Mouse (Mus musculus) left cerebral cortex, postnatal 36 days (tissue): ENCODE data around the gene Krtap22-2. TPM values are rescaled to one million over a fixed set of nuclear protein-coding genes. Genes with fewer than 3 reads are reported as not detected.
"Not testable (repeated sequence)": the region's sequence is repeated elsewhere in the genome, so short reads cannot be mapped to it uniquely, and the experiment has no call there.

ENCODE experiments used
- DNase-seq, 2 experiments: peaks; one replicate each; pipeline ENCODE4 v3.0.0; 2021 to 2022; ENCODE audit warnings: low spot score in 2 of 2, mixed read lengths in 1 of 2
- intact Hi-C: fragments of 180-260 bp; cut with DNase I; formaldehyde crosslinking; loops from one replicate; pipeline ENCODE4 v1.15.1; 2025
- total RNA-seq, 2 experiments: library from RNA; stranded (reverse); gene quantifications; 2 replicates each; pipeline ENCODE4 v1.2.3; 2021

Krtap22-2 gene
- total RNA-seq, result not detected

- intact Hi-C loops, result no loop called here
Measured at GRCm38 (mm10) chr16:89010659-89011058, at the start of gene Krtap22-2. Gene Krtap22-2 (minus strand): TSS chr16:89010759.

GRCm38 (mm10) chr16:89047783-89048182, 37.2 kb upstream of the Krtap22-2 start, which contains the start of gene Krtap6-5:
Gene Krtap6-5 (minus strand): TSS chr16:89047883.
- intact Hi-C loops, result no loop called here
- DNase-seq, result no peak

More at GRCm38 (mm10) chr16:89010659-89011058, at the start of gene Krtap22-2:
- DNase-seq, result no peak

- DNase-seq, intact Hi-C loops: not testable (repeated sequence)
Measured at GRCm38 (mm10) chr16:89041372-89041771, 30.8 kb upstream of the Krtap22-2 start, which contains the start of gene Gm10228. Gene Gm10228 (minus strand): TSS chr16:89041472.

GRCm38 (mm10) chr16:89031399-89031798, 20.8 kb upstream of the Krtap22-2 start, which contains the start of gene Krtap6-1:
Gene Krtap6-1 (plus strand): TSS chr16:89031699.
- DNase-seq, intact Hi-C loops: not testable (repeated sequence)

- intact Hi-C loops, DNase-seq: not testable (repeated sequence)
Measured at GRCm38 (mm10) chr16:89014984-89015383, 4.4 kb upstream of the Krtap22-2 start, which contains the start of gene Gm10229. Gene Gm10229 (plus strand): TSS chr16:89015284.

- intact Hi-C loops, result no loop called here
- no peak for DNase-seq
Measured at GRCm38 (mm10) chr16:89013973-89014372, 3.4 kb upstream of the Krtap22-2 start.

- intact Hi-C loops, result no loop called here
- DNase-seq, result no peak
Measured at GRCm38 (mm10) chr16:88962773-88963172, 47.8 kb downstream of the Krtap22-2 start, which contains the start of gene Krtap16-3. Gene Krtap16-3 (minus strand): TSS chr16:88962873.

Other genes with a start within 250 kb of the Krtap22-2 start
- gene 2310057N15Rik, start 236.6 kb downstream of the Krtap22-2 start, total RNA-seq, result not detected
- gene Gm5965, start 232.9 kb downstream of the Krtap22-2 start, total RNA-seq, result not detected
- not detected for gene Gm20741, start 198.5 kb downstream of the Krtap22-2 start, total RNA-seq
- not detected for gene Krtap15, start 190.5 kb downstream of the Krtap22-2 start, total RNA-seq
- not detected for gene Krtap14, start 184.6 kb downstream of the Krtap22-2 start, total RNA-seq
- gene Krtap19-1, start 141.3 kb downstream of the Krtap22-2 start, total RNA-seq, result not detected
- not detected for gene Krtap19-2, start 136.5 kb downstream of the Krtap22-2 start, total RNA-seq
- not detected for gene Krtap19-3, start 132.7 kb downstream of the Krtap22-2 start, total RNA-seq
- not detected for gene Krtap19-4, start 125.7 kb downstream of the Krtap22-2 start, total RNA-seq
- not detected for gene Krtap19-5, start 114.3 kb downstream of the Krtap22-2 start, total RNA-seq
- gene Krtap19-9b, start 78.5 kb downstream of the Krtap22-2 start, total RNA-seq, result not detected
- gene Krtap16-3, start 47.9 kb downstream of the Krtap22-2 start, total RNA-seq, result not detected
- not detected for gene Gm10229, start 4.5 kb upstream of the Krtap22-2 start, total RNA-seq
- gene Krtap6-1, start 20.9 kb upstream of the Krtap22-2 start, total RNA-seq, result not detected
- not detected for gene Gm10228, start 30.7 kb upstream of the Krtap22-2 start, total RNA-seq
- gene Krtap6-5, start 37.1 kb upstream of the Krtap22-2 start, total RNA-seq, result not detected
- gene 1110025L11Rik, start 53.2 kb upstream of the Krtap22-2 start, total RNA-seq, result not detected
- not detected for gene Krtap6-3, start 73.3 kb upstream of the Krtap22-2 start, total RNA-seq
- gene Gm6358, start 130.1 kb upstream of the Krtap22-2 start, total RNA-seq, result not detected
- not detected for gene Gm10061, start 140.3 kb upstream of the Krtap22-2 start, total RNA-seq
- not detected for gene Gm9789, start 147.2 kb upstream of the Krtap22-2 start, total RNA-seq
- not detected for gene Gm7735, start 158.7 kb upstream of the Krtap22-2 start, total RNA-seq
- not detected for gene 1110057P08Rik, start 164.0 kb upstream of the Krtap22-2 start, total RNA-seq
- gene Krtap20-2, start 195.1 kb upstream of the Krtap22-2 start, total RNA-seq, result not detected